Mouse (Mus musculus) embryonic facial prominence, embryonic 12.5 days (tissue): ENCODE data around the gene Sdc4. TPM values are rescaled to one million over a fixed set of nuclear protein-coding genes. Genes with fewer than 3 reads are reported as not detected.

Experiments used
- ATAC-seq: fragments of 200-750 bp; cut with Nextera tagmentation; 2 replicates; pipeline ENCODE4 v1.8.0; 2017; ENCODE audit not compliant: insufficient number of reproducible peaks, insufficient read depth, low FRiP score, low TSS enrichment
- H3K27ac ChIP-seq: fragments of 300-500 bp; sonication (generic); 2 replicates; pipeline ENCODE4 v1.5.1; 2016; ENCODE audit warnings: mild to moderate bottlenecking
- H3K27me3 ChIP-seq: fragments of 300-500 bp; sonication (generic); 2 replicates; pipeline ENCODE4 v1.6.1; 2016; ENCODE audit warnings: mild to moderate bottlenecking, moderate library complexity
- H3K36me3 ChIP-seq: fragments of 300-500 bp; sonication (generic); 2 replicates; pipeline ENCODE4 v1.6.1; 2016; ENCODE audit warnings: mild to moderate bottlenecking
- H3K4me1 ChIP-seq: fragments of 300-500 bp; sonication (generic); 2 replicates; pipeline ENCODE4 v1.6.1; 2016
- H3K4me2 ChIP-seq: fragments of 300-500 bp; sonication (generic); replicated peaks from 2 replicates; pipeline ENCODE4 v1.6.1; 2016; ENCODE audit warnings: mild to moderate bottlenecking, moderate library complexity
- H3K4me3 ChIP-seq: fragments of 300-500 bp; sonication (generic); 2 replicates; pipeline ENCODE4 v1.5.1; 2016; ENCODE audit warnings: mild to moderate bottlenecking
- H3K9ac ChIP-seq: fragments of 300-500 bp; sonication (generic); 2 replicates; pipeline ENCODE4 v1.6.1; 2016; ENCODE audit warnings: mild to moderate bottlenecking, moderate library complexity
- H3K9me3 ChIP-seq: fragments of 300-500 bp; sonication (generic); 2 replicates; pipeline ENCODE4 v1.6.1; 2016; ENCODE audit warnings: mild to moderate bottlenecking, moderate library complexity
- WGBS: fragments of 180-500 bp; shearing (Covaris S2); methylation state at CpG from one replicate; pipeline ENCODE4 v1.1.7; 2016; 5-methylcytosine and 5-hydroxymethylcytosine counted together
- polyA plus RNA-seq: library from polyadenylated mRNA; unstranded; fragments of >200 nt; fragmentation: Nextera tagmentation; extraction: Ambion mirVana; gene quantifications from 2 replicates; pipeline ENCODE4 v1.2.1, GENCODE M21; 2016

Sdc4 gene
- polyA plus RNA-seq, 1 experiment from 2014 or later = 44.4 TPM

DNA sequence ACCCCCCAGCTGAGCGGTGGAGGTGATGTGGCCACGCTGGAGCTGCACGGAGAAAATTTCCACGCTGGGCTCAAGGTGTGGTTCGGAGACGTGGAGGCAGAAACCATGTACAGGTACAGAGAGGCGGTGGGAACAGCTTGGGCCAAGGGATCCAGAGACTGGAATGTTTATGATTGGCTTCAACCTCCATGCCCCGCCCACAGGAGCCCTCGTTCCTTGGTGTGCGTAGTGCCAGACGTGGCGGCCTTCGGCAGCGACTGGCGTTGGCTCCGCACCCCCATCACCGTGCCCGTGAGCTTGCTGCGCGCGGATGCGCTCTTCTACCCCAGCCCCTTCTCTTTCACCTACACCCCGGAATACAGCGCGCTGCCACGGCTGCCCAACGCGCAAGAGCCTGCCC lies 29.5 kb downstream of the Sdc4 start:
- ATAC-seq = no peak
- H3K4me1 ChIP-seq = peaks cover 6% of the 10 kb centered on the region; the same call in 1 of the 2 replicates
- H3K4me3 ChIP-seq = peak overlapping the region; percentile 15; the same call in 1 of the 2 replicates
- H3K27me3 ChIP-seq = peaks cover 38% of the 10 kb centered on the region
- H3K9me3 ChIP-seq = no peaks in the 10 kb centered on the region
- 24% methylated on average over 28 of the region's 28 CpGs for WGBS
- H3K4me2 ChIP-seq = peak overlapping the region; percentile 50
- H3K36me3 ChIP-seq = no peaks in the 10 kb centered on the region
- H3K9ac ChIP-seq = no peak overlapping the region
- H3K27ac ChIP-seq = no peak overlapping the region

- no peaks in the 10 kb centered on the region for H3K36me3 ChIP-seq
- H3K9me3 ChIP-seq = no peaks in the 10 kb centered on the region
- no peak overlapping the region for H3K9ac ChIP-seq
- peaks cover 82% of the 10 kb centered on the region for H3K27me3 ChIP-seq
- peaks cover 26% of the 10 kb centered on the region; the same call in 1 of the 2 replicates for H3K4me1 ChIP-seq
- H3K4me3 ChIP-seq = no peak overlapping the region
- no peak overlapping the region for H3K27ac ChIP-seq
- 1% methylated on average over 22 of the region's 22 CpGs for WGBS
- H3K4me2 ChIP-seq = 0 out of 2 replicates have a peak overlapping the region, but pooled peaks have one; percentile 13
- no peak for ATAC-seq
Measured at GRCm38 (mm10) chr2:164407708-164408107, 36.0 kb downstream of the Sdc4 start.

DNA sequence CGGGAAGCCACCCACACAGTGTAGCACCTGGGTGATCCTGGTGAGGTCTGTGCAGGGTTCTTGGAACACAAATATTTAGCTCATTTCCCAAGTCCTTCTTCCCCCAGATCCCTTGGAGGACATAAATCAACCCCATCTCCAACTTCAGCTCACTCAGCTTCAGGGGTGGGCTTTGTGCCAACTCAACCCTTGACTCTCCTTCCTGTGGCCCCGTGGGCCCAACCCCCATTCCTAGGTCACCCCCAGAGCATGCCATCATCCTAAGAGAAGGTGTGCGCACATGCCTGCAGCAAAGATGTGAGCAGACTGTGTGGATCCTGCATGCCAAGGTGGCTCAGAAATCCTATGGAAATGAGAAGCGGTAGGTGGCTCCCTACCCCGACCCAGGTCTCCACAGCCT lies 38.2 kb downstream of the Sdc4 start:
- 31% methylated on average over 5 of the region's 5 CpGs for WGBS
- no peak overlapping the region for H3K27ac ChIP-seq
- no peak for ATAC-seq

DNA sequence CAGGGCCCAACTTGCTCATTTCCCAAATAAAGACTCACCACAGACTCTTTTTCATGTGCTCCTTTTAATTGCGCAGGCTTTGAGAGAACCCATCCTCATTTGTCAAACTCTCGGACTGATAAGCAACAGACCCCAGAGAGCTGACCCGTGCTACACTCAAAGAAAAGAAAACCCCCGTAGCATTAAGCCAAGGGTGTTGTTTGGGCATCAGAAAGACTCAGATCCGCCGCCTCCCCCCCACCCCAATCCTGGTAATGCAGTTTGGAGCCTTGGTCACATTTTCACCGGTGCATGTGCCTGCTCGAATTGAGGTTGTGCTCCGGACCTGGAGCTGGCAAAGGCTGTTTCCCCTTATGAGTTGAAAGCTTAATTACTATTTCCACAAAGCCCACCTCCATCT lies 38.6 kb downstream of the Sdc4 start, which contains the start of gene Matn4:
Gene Matn4 (minus strand): TSS at position 101 of the 400 bp plus-strand sequence.
- Histone ChIP-seq H3K9ac (peak within 1 kb of the TSS; percentile 36), H3K27ac (0 out of 2 replicates have a peak within 1 kb of the TSS, but pooled peaks have one; percentile 17), H3K4me1 (peaks cover 35% of the 10 kb centered on the region; the same call in 1 of the 2 replicates), H3K4me3 (peak within 1 kb of the TSS; percentile 41), H3K4me2 (peak within 1 kb of the TSS; percentile 63), H3K27me3 (peaks cover 97% of the 10 kb centered on the region), H3K36me3 (no peaks in the 10 kb centered on the region), H3K9me3 (no peaks in the 10 kb centered on the region)
- no peak for ATAC-seq
- WGBS = 7% methylated on average over 9 of the region's 9 CpGs

More for the DNA sequence above, 38.2 kb downstream of the Sdc4 start:
- Histone ChIP-seq H3K4me1 (peaks cover 34% of the 10 kb centered on the region; the same call in 1 of the 2 replicates), H3K9me3 (no peaks in the 10 kb centered on the region), H3K9ac (no peak overlapping the region), H3K36me3 (no peaks in the 10 kb centered on the region), H3K27me3 (peaks cover 97% of the 10 kb centered on the region), H3K4me2 (no peak overlapping the region), H3K4me3 (no peak overlapping the region)

GRCm38 (mm10) chr2:164404082-164404990 lies 39.4 kb downstream of the Sdc4 start:
- Histone ChIP-seq H3K36me3 (no peaks in the 10 kb centered on the region), H3K27me3 (peaks cover 98% of the 10 kb centered on the region), H3K4me2 (peak overlapping the region; percentile 63), H3K9ac (peak overlapping the region; percentile 36), H3K9me3 (no peaks in the 10 kb centered on the region), H3K27ac (0 out of 2 replicates have a peak overlapping the region, but pooled peaks have one; percentile 17), H3K4me3 (peak overlapping the region; percentile 41), H3K4me1 (peaks cover 35% of the 10 kb centered on the region; the same call in 1 of the 2 replicates)
- ATAC-seq = no peak
- WGBS = 1% methylated on average over 49 of the region's 49 CpGs

- Histone ChIP-seq H3K27me3 (peaks cover 95% of the 10 kb centered on the region), H3K9ac (no peak overlapping the region), H3K4me1 (peaks cover 35% of the 10 kb centered on the region; the same call in 1 of the 2 replicates), H3K4me2 (peak overlapping the region; percentile 63), H3K27ac (no peak overlapping the region), H3K4me3 (peak overlapping the region; percentile 41), H3K9me3 (no peaks in the 10 kb centered on the region), H3K36me3 (no peaks in the 10 kb centered on the region)
- WGBS = 5% methylated on average over 14 of the region's 14 CpGs
- no peak for ATAC-seq
Measured at GRCm38 (mm10) chr2:164403396-164404081, 40.1 kb downstream of the Sdc4 start.

DNA sequence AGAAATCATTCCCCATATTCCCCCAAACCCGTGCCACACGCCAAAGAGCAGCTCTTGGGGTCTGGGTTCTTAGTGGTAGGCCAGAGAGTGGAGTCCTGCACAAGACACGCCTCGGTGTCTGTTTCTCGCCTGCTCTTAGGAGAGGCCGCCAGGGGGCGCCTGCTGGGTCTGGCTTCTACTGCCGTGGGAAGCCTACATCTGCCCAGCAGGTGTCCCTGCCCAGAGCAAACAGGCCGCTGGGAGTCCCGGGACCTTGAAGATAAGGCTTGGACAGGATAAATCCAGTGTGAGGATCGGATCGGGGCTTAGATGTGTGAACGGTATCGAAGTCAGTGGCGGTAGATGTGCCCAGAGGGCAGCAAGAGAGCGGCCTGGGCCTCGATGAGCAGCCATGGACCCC lies 40.8 kb downstream of the Sdc4 start, which contains the start of gene Rbpjl:
Gene Rbpjl (plus strand): TSS at position 236 of the 400 bp plus-strand sequence.
- no peak within 1 kb of the TSS for H3K27ac ChIP-seq
- ATAC-seq = 0 out of 2 replicates have a peak, but pooled peaks have one; percentile 18
- H3K4me1 ChIP-seq = peaks cover 34% of the 10 kb centered on the region; the same call in 1 of the 2 replicates
- H3K27me3 ChIP-seq = peaks cover 89% of the 10 kb centered on the region
- H3K4me3 ChIP-seq = peak within 1 kb of the TSS; percentile 41
- H3K9ac ChIP-seq = no peak within 1 kb of the TSS
- H3K9me3 ChIP-seq = no peaks in the 10 kb centered on the region; the same call in 1 of the 2 replicates
- WGBS = 7% methylated on average over 17 of the region's 17 CpGs
- H3K4me2 ChIP-seq = peak within 1 kb of the TSS; percentile 63
- no peaks in the 10 kb centered on the region for H3K36me3 ChIP-seq

DNA sequence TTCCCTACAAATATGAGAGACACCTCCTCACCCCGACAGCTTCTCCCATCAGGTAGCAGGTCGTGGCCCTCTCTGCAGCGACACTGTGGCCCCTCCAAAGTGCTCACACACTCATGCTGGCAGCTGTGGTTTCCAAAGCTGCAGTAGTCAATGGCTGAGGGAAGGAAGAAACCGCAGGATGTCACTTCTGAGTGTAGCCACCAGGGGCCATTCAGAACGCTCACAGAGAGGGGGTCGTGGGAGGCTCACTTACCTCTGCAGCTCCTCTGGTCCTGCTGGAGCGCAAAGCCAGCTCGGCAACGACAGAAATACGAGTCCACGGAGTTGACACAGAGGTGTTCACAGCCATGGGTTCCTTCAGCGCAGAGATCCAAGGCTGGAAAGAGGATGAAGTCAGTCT lies 46.8 kb downstream of the Sdc4 start:
- peaks cover 3% of the 10 kb centered on the region; the same call in 1 of the 2 replicates for H3K9me3 ChIP-seq
- H3K4me3 ChIP-seq = no peak overlapping the region
- H3K36me3 ChIP-seq = no peaks in the 10 kb centered on the region
- H3K4me1 ChIP-seq = peaks cover 8% of the 10 kb centered on the region; the same call in 1 of the 2 replicates
- no peak overlapping the region for H3K9ac ChIP-seq
- H3K27ac ChIP-seq = no peak overlapping the region
- peaks cover 40% of the 10 kb centered on the region for H3K27me3 ChIP-seq
- H3K4me2 ChIP-seq = no peak overlapping the region
- no peak for ATAC-seq
- 72% methylated on average over 12 of the region's 12 CpGs for WGBS

DNA sequence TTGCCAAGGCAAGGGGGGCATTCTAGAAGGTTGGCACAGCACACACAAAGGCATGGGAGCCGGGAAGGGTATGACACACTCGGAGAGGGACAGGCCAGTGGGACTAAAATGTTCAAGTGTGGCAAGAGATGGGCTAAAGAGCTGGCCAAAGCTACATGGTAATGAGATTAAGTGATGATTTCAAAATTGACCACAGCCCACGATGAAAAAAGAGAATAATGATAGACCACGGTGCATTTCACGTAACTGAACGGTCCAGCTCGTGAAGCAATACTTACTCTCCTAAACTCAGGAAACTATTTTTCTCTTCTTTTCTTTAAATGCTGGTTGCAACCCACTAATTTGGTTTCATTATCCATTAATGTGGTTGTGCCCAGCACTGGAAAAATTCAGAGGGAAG lies 47.6 kb downstream of the Sdc4 start:
- peaks cover 3% of the 10 kb centered on the region; the same call in 1 of the 2 replicates for H3K9me3 ChIP-seq
- H3K4me1 ChIP-seq = peaks cover 7% of the 10 kb centered on the region; the same call in 1 of the 2 replicates
- no peak overlapping the region for H3K4me2 ChIP-seq
- 91% methylated on average over 7 of the region's 7 CpGs for WGBS
- no peak overlapping the region for H3K4me3 ChIP-seq
- no peak overlapping the region for H3K27ac ChIP-seq
- H3K27me3 ChIP-seq = peaks cover 31% of the 10 kb centered on the region
- H3K9ac ChIP-seq = no peak overlapping the region
- no peak for ATAC-seq
- no peaks in the 10 kb centered on the region for H3K36me3 ChIP-seq

DNA sequence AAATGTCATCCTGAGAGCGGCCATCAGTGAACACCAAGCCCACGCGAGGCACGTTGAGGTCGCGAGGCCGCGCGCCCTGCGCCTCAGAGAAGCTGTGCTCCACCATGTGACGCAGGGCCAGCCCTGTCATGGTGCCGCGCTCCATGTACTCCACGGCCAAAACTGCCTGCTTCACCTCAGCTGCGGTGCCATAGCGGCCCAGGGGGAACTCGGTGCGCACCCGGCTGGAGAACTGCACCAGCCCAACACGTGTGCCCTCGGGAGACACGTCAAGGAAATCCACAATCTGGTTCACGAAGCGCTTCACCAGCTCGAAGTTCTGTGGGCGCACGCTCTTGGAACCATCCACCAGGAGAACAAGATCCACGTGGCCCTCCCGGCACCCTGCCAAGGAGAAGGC lies 50.6 kb downstream of the Sdc4 start:
- Histone ChIP-seq H3K4me2 (no peak overlapping the region), H3K27ac (no peak overlapping the region), H3K4me3 (no peak overlapping the region), H3K27me3 (peaks cover 17% of the 10 kb centered on the region), H3K9me3 (peaks cover 3% of the 10 kb centered on the region; the same call in 1 of the 2 replicates), H3K36me3 (no peaks in the 10 kb centered on the region), H3K9ac (no peak overlapping the region), H3K4me1 (peaks cover 6% of the 10 kb centered on the region; the same call in 1 of the 2 replicates)
- WGBS = 84% methylated on average over 29 of the region's 29 CpGs
- no peak for ATAC-seq

DNA sequence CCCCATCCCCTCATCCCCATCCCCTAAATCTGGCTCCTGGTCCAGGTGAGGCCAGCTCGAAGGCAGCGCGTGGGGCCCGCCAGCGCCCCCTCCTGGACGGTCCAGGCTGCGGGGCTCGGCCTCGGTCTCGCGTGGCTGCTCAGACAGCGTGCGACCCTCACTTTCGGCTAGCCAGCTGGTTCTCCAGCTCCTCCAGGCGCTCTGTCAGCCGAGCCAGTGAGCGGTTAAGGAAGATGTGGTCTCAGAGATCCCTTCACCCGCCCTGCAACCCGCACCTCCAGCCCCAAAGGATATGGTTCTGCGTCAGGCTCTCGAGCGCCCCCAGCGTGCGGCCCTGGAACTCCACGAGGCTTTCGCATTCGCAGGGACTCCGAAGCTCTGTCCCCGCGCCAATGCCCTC lies 54.2 kb downstream of the Sdc4 start:
- Histone ChIP-seq H3K27ac (peak overlapping the region; percentile 88), H3K9me3 (no peaks in the 10 kb centered on the region), H3K4me3 (peak overlapping the region; percentile 44), H3K4me1 (peaks cover 15% of the 10 kb centered on the region), H3K9ac (peak overlapping the region; percentile 48; the same call in 1 of the 2 replicates), H3K27me3 (peaks cover 26% of the 10 kb centered on the region), H3K36me3 (no peaks in the 10 kb centered on the region), H3K4me2 (peak overlapping the region; percentile 70)
- WGBS = under 1% methylated on average over 30 of the region's 30 CpGs
- peak; percentile 37; the same call in 1 of the 2 replicates for ATAC-seq
